Mouse (Mus musculus): ENCODE measurements around the gene Trim13.

The Trim13 gene

DNA sequence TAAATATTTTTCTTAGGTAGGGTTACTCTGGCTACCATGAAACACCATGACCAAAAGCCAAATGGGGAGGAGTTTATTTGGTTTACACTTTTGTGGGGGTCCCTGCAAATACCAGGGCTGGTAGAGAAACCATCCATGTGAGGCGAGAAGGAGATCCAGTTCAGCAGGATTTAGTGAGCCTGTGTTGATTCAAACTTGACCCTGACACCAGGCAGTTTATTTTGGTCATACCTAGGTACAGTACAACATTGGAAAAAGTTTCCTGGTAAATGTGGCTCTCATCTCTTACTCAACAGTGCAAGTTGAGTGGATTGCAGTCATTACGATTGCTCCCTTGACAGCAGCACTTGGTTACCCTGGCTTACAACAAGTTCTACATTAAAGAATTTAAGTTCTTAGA, 15.3 kb downstream of the Trim13 start:
- no peak for DNase-seq (ENCODE audit: low spot score)

DNA sequence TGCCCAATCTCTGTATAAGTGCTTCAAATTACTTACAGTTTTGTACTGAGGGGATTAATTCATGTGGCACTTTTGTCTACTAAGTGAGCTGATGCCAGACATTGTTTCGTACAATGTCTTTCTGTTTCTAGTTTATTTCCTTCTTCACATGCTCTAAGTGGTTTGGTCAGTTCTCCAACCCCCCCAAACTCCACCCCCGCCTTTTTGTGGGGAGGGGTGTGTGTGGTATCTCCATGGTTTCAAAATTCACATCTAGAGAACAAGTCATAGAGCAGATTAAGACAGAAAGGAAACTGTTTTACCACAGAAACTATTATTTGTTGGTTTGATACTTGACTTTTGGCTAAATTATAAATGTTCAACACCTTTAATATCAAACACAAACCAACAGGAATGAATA, 22.3 kb downstream of the Trim13 start:
- no peak for DNase-seq (ENCODE audit: low spot score)

DNA sequence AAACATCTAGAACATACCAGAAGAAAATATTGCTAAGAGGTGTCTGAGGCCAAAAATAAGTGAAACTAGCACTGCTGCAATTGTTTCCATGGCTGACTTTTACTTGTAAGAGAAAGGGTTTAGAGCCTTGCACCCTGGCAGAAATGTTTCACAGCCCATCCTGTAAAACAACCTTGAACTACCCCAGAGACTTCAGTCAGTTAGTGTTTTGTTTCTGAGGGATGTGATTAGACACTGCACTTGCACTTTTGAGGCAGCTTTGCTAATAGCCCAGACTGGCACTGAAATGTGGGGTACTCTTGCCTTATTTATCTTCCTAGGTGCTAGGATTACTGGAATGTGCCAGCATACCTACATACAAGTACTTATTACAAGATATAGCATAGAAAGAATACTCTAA, 37.9 kb downstream of the Trim13 start:
- no peak for DNase-seq (ENCODE audit: low spot score)

DNA sequence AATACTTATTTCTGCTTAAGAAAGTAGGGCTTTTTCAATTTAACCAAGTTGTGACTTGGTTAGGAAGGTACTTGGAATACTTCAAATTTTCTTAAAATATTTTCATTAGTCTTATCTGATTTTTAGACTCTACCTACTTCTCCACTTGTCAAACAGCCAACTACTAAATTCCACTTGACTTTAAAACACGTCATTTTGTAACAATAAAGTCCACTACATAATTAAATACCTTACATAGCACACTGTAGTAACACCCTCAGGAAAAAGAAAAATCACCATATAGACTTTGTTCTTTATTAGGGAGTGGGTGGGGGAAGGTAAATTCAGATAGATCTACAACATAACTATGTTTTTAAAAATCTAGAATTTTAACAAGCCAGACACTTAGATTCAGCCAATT, 44.6 kb downstream of the Trim13 start:
- DNase-seq (ENCODE audit: low spot score) = no peak

- DNase-seq (ENCODE audit: low spot score) = no peak
Measured at GRCm38 (mm10) chr14:61645547-61645946, 47.5 kb downstream of the Trim13 start.

GRCm38 (mm10) chr14:61647182-61647880, 49.3 kb downstream of the Trim13 start:
- DNase-seq (ENCODE audit: low spot score) = peak; percentile 23

- DNase-seq (ENCODE audit: low spot score) = peak; percentile 20
Measured at GRCm38 (mm10) chr14:61647881-61648684, 50.0 kb downstream of the Trim13 start.

- DNase-seq (ENCODE audit: low spot score) = peak; percentile 94
Measured at GRCm38 (mm10) chr14:61648685-61649504, 50.8 kb downstream of the Trim13 start.

DNA sequence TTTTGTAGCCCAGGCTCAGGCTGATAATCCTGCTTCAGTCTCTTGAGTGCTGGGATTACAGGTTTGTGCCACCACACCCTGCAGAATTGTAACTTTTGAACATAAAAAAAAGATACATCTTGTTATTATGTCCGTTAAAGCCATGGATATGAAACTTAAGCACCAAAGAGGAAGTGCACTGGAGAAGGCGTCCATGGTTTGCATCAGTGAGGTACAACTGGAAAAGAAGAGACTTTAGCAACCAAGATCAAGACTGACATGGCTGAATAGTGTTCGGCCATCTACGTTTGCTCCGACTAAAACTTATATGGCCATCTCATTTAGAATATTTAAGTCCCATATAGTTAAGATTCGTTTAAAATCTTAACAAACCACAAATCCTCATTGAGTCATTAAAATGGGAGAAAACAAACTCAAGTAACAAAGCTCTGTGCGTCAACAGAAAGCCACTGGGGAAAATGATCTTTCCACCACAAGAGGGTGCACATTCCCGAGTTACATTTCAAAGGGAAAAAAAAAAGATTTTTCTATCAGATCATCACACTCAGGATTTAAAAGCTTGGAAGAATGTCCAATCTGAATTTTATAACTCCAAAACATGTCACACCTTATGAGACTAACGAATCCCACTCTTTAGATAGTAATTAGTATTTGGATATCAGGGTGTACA, 52.4 kb downstream of the Trim13 start:
- peak; percentile 58 for DNase-seq (ENCODE audit: low spot score)
